Mouse (Mus musculus) limb, embryonic 12.5 days (tissue): ENCODE results near the gene Pla1a. TPM values are rescaled to one million over a fixed set of nuclear protein-coding genes. Genes with fewer than 3 reads are reported as not detected.

Experiments used
- ATAC-seq: fragments of 200-750 bp; cut with Nextera tagmentation; 2 replicates; pipeline ENCODE4 v1.8.0; 2017; ENCODE audit warnings: low read depth, moderate TSS enrichment; ENCODE audit not compliant: insufficient number of reproducible peaks, insufficient read depth, low FRiP score, low TSS enrichment
- H3K27ac ChIP-seq: fragments of 300-500 bp; sonication (generic); 2 replicates; pipeline ENCODE4 v1.5.1; 2016; ENCODE audit warnings: mild to moderate bottlenecking, moderate library complexity
- H3K27me3 ChIP-seq: fragments of 300-500 bp; sonication (generic); 2 replicates; pipeline ENCODE4 v1.6.1; 2016; ENCODE audit warnings: mild to moderate bottlenecking, moderate library complexity
- H3K36me3 ChIP-seq: fragments of 300-500 bp; sonication (generic); 2 replicates; pipeline ENCODE4 v1.6.1; 2016; ENCODE audit warnings: mild to moderate bottlenecking, moderate library complexity
- H3K4me1 ChIP-seq: fragments of 300-500 bp; sonication (generic); replicated peaks from 2 replicates; pipeline ENCODE4 v1.6.1; 2016
- H3K4me2 ChIP-seq: fragments of 300-500 bp; sonication (generic); 2 replicates; pipeline ENCODE4 v1.6.1; 2016; ENCODE audit warnings: mild to moderate bottlenecking, moderate library complexity
- H3K4me3 ChIP-seq: fragments of 300-500 bp; sonication (generic); replicated peaks from 2 replicates; pipeline ENCODE4 v1.5.1; 2016; ENCODE audit warnings: mild to moderate bottlenecking
- H3K9ac ChIP-seq: fragments of 300-500 bp; sonication (generic); replicated peaks from 2 replicates; pipeline ENCODE4 v1.6.1; 2016; ENCODE audit warnings: mild to moderate bottlenecking, moderate library complexity
- H3K9me3 ChIP-seq: fragments of 300-500 bp; sonication (generic); 2 replicates; pipeline ENCODE4 v1.6.1; 2016; ENCODE audit warnings: mild to moderate bottlenecking, moderate library complexity
- WGBS: fragments of 180-500 bp; shearing (Covaris S2); methylation state at CpG from one replicate; pipeline ENCODE4 v1.1.7; 2016; 5-methylcytosine and 5-hydroxymethylcytosine counted together
- polyA plus RNA-seq: library from polyadenylated mRNA; unstranded; fragments of >200 nt; fragmentation: Nextera tagmentation; extraction: Ambion mirVana; gene quantifications from 2 replicates; pipeline ENCODE4 v1.2.1, GENCODE M21; 2016

Pla1a gene
- polyA plus RNA-seq, 1 experiment from 2014 or later = 0.10 TPM

DNA sequence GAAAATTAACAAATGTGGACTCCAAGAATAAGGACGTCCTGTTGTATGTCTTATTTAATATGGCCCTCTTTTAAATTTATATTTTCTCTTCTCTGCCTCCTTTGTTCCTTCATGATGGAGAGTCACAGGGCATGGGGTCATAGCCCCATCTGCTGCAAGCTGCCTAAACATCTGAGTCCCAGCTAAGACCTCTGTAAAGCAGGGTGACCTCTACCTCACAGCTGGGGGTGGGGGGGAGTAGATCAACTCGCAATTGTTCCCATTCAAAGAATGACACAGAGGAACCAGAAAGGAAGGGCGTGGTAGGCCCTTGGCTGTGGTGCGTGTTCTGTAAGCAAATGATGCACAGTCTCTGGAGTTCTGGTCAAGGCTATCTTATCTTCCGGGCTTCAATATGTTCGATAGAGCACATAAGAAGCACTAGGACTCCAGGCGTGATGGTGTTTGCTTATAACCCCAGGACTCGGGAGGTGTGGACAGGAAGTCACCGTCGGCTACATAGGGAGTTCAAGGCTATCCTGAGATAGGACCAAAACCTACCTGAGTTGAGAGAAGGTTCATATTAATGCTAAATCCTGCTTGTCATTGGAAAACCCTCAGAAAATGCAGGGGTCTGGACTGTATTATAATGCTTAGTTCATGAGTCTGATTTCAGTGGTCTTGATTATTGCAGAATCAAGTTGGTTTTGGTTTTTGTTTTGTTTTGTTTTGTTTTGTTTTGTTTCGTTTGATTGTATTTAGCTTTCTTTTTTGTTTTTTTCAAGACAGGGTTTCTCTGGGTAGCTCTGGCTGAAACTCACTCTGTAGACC, 39.0 kb upstream of the Pla1a start:
- Histone ChIP-seq H3K27me3 (no peaks in the 10 kb centered on the region), H3K4me3 (no peak overlapping the region), H3K27ac (no peak overlapping the region), H3K4me1 (peaks cover 5% of the 10 kb centered on the region; the same call in 1 of the 2 replicates), H3K4me2 (no peak overlapping the region), H3K9ac (no peak overlapping the region), H3K36me3 (no peaks in the 10 kb centered on the region), H3K9me3 (no peaks in the 10 kb centered on the region)
- ATAC-seq = no peak
- WGBS = 83% methylated on average over 11 of the region's 11 CpGs

DNA sequence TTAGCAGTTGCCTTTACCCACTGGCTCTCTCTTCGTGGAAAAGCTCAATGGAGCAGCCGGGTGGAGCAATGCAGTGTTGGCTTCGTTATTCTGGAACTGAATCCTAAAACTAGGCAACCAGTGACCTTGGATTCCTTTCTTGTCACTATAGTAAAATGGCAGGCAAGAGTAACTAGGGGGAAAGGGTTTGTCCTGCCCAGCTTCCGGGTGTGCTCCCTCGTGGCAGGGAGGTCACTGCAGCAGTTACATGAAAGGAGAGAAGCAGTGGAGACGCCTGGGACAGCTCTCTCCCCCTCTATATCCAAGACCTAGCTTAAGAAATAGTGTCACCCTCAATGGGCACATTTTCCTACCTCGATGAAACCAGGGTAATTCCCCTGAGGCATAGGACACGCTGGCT, 36.5 kb upstream of the Pla1a start:
- WGBS = 79% methylated on average over 8 of the region's 8 CpGs

DNA sequence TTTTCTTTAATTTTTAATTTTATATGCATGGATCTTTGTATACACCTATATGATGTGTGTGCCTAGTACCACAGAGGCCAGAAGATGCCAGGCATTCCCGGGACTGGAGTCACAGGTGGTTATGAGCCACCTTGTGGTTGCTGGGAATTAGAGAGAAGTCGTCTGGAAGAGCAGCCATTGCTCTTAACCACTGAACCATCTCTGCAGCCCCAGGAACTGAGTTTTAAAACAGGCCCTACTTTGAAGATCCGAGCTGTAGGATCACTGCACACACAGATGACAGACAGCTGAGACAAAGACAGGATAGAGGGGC, 35.7 kb upstream of the Pla1a start:
- H3K27me3 ChIP-seq = no peaks in the 10 kb centered on the region
- H3K9ac ChIP-seq = no peak overlapping the region
- ATAC-seq = no peak
- no peaks in the 10 kb centered on the region for H3K9me3 ChIP-seq
- H3K4me2 ChIP-seq = no peak overlapping the region
- no peak overlapping the region for H3K27ac ChIP-seq
- H3K4me3 ChIP-seq = no peak overlapping the region
- WGBS = 36% methylated on average over 3 of the region's 3 CpGs
- no peaks in the 10 kb centered on the region for H3K4me1 ChIP-seq
- no peaks in the 10 kb centered on the region for H3K36me3 ChIP-seq

More for the DNA sequence above, 36.5 kb upstream of the Pla1a start:
- no peak overlapping the region for H3K27ac ChIP-seq
- no peak overlapping the region for H3K9ac ChIP-seq
- H3K36me3 ChIP-seq = no peaks in the 10 kb centered on the region
- no peaks in the 10 kb centered on the region for H3K4me1 ChIP-seq
- H3K9me3 ChIP-seq = no peaks in the 10 kb centered on the region
- no peak for ATAC-seq
- no peak overlapping the region for H3K4me2 ChIP-seq
- no peaks in the 10 kb centered on the region for H3K27me3 ChIP-seq
- no peak overlapping the region for H3K4me3 ChIP-seq

DNA sequence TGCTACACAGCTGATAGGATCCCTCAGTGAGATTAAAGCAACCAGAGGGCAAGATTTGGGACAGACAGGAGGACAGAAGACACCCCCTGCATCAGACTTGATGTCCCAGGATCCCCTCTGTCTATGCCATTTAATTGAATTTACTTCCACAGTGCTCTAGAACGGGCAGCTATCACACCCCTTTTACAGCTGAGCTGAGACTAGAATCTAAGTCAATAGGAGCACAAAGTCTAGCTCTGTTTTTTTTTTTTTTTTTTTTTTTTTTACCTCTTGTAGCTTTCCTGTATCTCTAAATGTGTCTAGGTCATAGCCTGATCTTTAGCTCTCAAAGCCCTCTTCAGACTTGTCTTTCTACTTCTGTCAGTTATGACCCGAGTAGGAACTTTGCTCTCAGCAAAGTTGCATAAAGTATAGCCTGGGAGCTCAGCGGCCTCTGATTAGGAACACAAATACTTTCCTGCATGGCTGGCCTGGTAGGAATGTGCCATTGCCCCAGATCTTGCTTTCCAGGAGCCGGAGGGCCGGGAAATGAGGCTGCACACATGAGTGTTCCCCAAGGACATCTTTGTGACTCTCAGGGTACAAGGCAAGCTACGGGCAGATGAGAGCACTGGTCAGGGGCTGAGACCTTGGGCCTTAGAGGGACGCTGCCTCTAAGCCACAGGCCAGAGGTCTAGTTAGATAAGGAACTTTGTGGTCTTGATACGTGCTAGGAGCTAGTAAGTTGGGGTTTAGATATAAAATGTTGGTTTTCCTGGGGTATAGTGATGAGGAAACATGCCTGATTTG, 35.2 kb upstream of the Pla1a start:
- 82% methylated on average over 8 of the region's 8 CpGs for WGBS
- no peak overlapping the region for H3K4me2 ChIP-seq
- no peaks in the 10 kb centered on the region for H3K4me1 ChIP-seq
- ATAC-seq = no peak
- no peaks in the 10 kb centered on the region for H3K27me3 ChIP-seq
- H3K9ac ChIP-seq = no peak overlapping the region
- H3K36me3 ChIP-seq = no peaks in the 10 kb centered on the region
- H3K9me3 ChIP-seq = no peaks in the 10 kb centered on the region
- H3K4me3 ChIP-seq = no peak overlapping the region
- H3K27ac ChIP-seq = no peak overlapping the region

DNA sequence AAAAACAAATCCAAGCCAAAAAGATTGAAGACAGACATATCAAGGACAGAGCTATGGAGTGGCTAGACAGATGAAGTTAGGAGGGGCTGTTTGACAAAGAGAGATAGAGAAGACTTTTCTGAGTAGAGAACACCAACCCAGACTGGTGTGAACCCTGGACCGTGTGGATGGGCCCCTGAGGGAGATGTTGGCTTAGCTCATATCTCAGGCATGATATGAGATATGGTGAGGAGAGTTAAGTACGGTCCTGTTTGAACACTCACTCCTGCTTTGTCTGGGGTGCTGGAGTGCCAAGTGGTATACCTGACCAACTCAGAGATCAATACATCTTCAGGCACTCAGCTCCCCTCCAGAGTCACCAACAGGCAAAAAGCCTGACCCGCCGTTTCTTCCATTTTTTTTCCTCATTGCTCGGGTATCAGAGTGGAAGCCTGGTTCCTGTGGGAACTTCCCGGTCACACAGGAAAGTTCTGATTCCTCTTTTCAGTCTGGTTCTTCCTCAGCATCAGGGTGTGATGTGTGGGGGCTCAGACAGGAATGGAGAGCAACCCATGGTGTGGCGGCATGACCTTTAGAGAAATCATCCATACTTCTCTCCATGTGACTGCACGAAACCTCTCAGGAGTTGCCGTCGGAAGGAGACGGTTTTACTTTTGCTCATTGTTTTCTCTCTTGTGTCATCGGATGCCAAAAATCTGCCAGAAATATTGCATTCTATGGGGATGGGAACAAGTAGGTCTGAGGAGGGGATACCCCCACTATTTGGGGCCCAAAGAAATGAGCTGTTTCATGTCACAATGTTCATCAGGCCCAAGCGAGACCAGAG, 34.4 kb upstream of the Pla1a start:
- 88% methylated on average over 13 of the region's 13 CpGs for WGBS
- no peak overlapping the region for H3K4me2 ChIP-seq
- H3K4me3 ChIP-seq = no peak overlapping the region
- H3K4me1 ChIP-seq = no peaks in the 10 kb centered on the region
- no peaks in the 10 kb centered on the region for H3K36me3 ChIP-seq
- H3K9ac ChIP-seq = no peak overlapping the region
- no peaks in the 10 kb centered on the region for H3K9me3 ChIP-seq
- ATAC-seq = no peak
- H3K27ac ChIP-seq = no peak overlapping the region
- H3K27me3 ChIP-seq = no peaks in the 10 kb centered on the region

DNA sequence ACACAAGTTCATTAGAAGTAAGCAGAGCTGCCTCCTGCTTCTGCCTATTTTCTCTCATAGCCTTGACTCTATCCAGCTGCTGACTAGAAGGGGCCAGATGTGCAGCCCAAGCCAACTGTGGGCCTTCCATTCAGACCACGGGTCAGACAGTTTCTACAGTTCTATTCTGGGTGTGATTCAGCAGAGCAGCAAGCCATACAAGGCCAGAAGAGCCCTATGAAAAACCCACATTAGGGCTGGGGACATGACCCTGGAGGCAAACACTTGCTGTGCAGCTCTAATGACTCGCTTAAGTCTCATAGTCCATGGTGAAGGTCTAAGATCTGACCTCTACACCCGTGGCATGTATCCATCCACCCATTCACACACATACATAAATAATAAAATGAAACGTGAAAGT, 33.1 kb upstream of the Pla1a start:
- no peaks in the 10 kb centered on the region for H3K9me3 ChIP-seq
- no peaks in the 10 kb centered on the region for H3K4me1 ChIP-seq
- H3K9ac ChIP-seq = no peak overlapping the region
- no peak overlapping the region for H3K4me2 ChIP-seq
- H3K27ac ChIP-seq = no peak overlapping the region
- no peak for ATAC-seq
- no peaks in the 10 kb centered on the region for H3K36me3 ChIP-seq
- H3K4me3 ChIP-seq = no peak overlapping the region
- 72% methylated on average over 4 of the region's 4 CpGs for WGBS
- H3K27me3 ChIP-seq = no peaks in the 10 kb centered on the region

DNA sequence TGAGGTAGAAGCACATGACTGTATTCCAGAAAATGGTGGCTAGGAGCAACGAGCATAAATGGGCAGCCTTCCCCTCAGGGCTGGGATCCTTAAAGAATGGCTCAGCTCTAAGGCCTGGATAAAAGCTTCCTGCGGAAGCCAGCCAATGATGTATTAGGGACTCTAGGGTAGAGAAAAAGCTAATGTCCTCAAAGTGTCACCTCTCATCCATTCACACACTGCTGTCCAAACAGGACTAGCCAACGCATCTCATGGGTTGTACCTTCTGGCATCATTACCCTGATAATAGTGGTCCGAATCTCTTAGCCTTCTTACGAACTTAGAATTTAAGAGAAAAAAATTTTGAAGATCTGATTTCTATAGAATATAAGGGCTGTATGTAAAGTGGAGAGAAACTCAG, 30.4 kb upstream of the Pla1a start:
- H3K27ac ChIP-seq = no peak overlapping the region
- no peak for ATAC-seq
- no peak overlapping the region for H3K4me3 ChIP-seq
- H3K36me3 ChIP-seq = no peaks in the 10 kb centered on the region
- H3K4me1 ChIP-seq = no peaks in the 10 kb centered on the region
- H3K9ac ChIP-seq = no peak overlapping the region
- no peaks in the 10 kb centered on the region for H3K9me3 ChIP-seq
- no peaks in the 10 kb centered on the region for H3K27me3 ChIP-seq
- H3K4me2 ChIP-seq = no peak overlapping the region
- WGBS = 88% methylated on average over 5 of the region's 5 CpGs

DNA sequence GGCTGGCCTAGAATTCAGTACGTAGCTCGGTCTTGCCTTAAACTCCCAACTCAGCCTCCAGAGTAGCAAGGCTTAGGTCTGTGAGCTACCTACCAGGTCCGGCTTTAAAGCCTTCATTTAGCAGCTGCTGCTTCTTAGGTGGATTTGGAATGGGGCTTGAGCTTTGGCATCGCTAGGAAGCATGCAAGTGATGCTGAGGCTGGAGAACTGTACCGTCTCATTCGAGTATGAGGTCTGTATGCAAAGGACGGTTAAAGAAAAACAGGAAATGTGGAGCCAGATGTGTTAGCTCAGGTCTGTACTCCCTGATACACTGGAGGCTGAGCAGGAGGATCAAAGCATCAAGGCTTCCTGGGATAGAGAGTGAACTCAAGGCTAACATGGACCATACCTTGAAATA, 29.2 kb upstream of the Pla1a start:
- no peaks in the 10 kb centered on the region for H3K36me3 ChIP-seq
- H3K4me3 ChIP-seq = no peak overlapping the region
- 81% methylated on average over 7 of the region's 7 CpGs for WGBS
- H3K9me3 ChIP-seq = no peaks in the 10 kb centered on the region
- H3K9ac ChIP-seq = no peak overlapping the region
- ATAC-seq = no peak
- H3K27me3 ChIP-seq = no peaks in the 10 kb centered on the region
- H3K4me2 ChIP-seq = no peak overlapping the region
- no peaks in the 10 kb centered on the region for H3K4me1 ChIP-seq
- no peak overlapping the region for H3K27ac ChIP-seq

DNA sequence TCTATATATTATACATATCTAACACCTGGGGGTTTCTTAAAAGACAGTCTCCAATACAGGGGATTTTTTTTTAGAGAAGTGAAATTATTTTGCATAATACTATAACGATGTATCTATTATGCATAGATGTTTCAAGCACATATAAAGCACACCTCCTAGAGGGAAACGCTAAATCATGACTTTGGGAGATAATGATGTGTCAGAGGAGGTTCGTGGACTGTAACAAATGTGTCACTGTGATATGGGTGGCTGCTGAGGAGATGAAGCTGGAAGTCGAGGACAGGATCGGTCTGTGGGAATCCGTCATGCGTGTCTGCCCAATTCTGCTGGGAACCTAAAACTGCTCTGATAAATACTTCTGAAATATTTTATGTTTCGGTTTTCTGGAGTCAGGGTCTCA, 28.8 kb upstream of the Pla1a start:
- H3K36me3 ChIP-seq = no peaks in the 10 kb centered on the region
- H3K9ac ChIP-seq = no peak overlapping the region
- H3K9me3 ChIP-seq = no peaks in the 10 kb centered on the region
- no peak overlapping the region for H3K4me2 ChIP-seq
- no peak for ATAC-seq
- H3K4me1 ChIP-seq = no peaks in the 10 kb centered on the region
- no peak overlapping the region for H3K4me3 ChIP-seq
- H3K27me3 ChIP-seq = no peaks in the 10 kb centered on the region
- WGBS = 88% methylated on average over 8 of the region's 8 CpGs
- H3K27ac ChIP-seq = no peak overlapping the region

DNA sequence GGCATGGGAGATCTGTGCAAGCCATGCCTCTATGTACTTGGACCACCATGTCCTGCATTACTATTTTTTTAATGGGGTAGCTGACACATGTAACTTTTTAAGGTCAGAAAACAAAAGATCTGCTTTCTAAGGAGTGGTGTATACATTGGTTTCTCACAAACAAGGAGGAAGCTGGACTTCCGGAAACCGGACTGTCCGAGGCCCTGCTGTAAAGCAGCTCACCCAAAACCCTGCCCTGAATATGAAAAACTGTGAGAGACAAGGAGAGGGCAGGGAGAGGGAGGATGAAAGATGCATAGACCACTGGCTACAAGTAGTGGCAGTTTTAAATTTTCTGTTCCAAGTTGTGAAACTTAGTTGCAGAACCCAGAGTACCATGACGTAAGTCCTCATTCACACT, 27.0 kb upstream of the Pla1a start:
- no peaks in the 10 kb centered on the region for H3K9me3 ChIP-seq
- no peaks in the 10 kb centered on the region for H3K36me3 ChIP-seq
- no peaks in the 10 kb centered on the region for H3K27me3 ChIP-seq
- H3K4me3 ChIP-seq = no peak overlapping the region
- H3K27ac ChIP-seq = no peak overlapping the region
- no peak for ATAC-seq
- WGBS = 90% methylated on average over 4 of the region's 4 CpGs
- H3K4me2 ChIP-seq = no peak overlapping the region
- H3K9ac ChIP-seq = no peak overlapping the region
- no peaks in the 10 kb centered on the region for H3K4me1 ChIP-seq

DNA sequence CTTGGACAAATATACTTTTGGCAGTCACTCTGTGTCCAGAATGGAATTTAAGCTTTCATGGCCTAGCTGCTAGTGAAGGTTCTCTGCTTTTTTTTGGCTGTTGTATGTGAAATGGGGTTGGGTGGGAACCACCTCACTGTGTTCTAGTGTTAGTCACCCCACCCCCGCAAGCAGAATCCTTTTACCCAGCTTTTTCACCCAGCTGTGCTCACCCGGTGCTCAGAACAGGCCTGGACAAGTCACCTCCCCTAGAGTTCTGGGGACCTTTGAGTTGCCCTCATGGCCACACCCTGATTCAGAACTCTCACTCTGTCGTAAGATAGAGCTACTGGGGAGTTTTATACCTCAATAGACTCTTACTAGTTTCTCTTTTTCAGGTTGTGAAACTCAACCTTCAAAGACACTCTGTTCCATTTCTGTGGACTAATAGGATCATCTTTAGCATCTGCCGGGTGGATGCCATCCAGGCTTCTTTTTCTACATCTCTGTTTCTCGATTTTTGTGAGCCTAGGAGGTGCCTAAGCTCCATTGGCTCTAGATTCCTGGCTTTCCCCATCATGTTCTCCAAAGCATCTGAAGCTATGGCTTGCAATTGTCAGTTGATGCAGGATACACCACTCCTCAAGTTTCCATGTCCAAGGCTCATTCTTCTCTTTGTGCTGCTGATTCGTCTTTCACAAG, 25.8 kb upstream of the Pla1a start:
- ATAC-seq = no peak

More for the DNA sequence above, 25.8 kb upstream of the Pla1a start:
- Histone ChIP-seq H3K4me3 (no peak overlapping the region), H3K36me3 (no peaks in the 10 kb centered on the region), H3K4me1 (no peaks in the 10 kb centered on the region), H3K27me3 (no peaks in the 10 kb centered on the region), H3K27ac (no peak overlapping the region), H3K9me3 (no peaks in the 10 kb centered on the region), H3K9ac (no peak overlapping the region), H3K4me2 (no peak overlapping the region)
- 65% methylated on average over 6 of the region's 6 CpGs for WGBS
